In genomic region chr8:123999568-123999967, GRCm38 (mm10) we compare ENCODE assay signal across 15 mouse cellular contexts. TPM values are rescaled to one million over a fixed set of nuclear protein-coding genes. Genes with fewer than 3 reads are reported as not detected.
A peak's percentile ranks its signal among the peaks of the same experiment; 100 is the strongest.
DNase-seq lines count a peak whose midpoint lies in the region; ATAC-seq and TF ChIP-seq lines count a peak whose summit lies in the region.
"Had no signal": no experiment of that assay in that cellular context is flagged by ENCODE, and none has a peak within 500 bp of the region (broad histone marks: within the 10 kb centered on the region; RNA-seq: fewer than 3 reads in every experiment).

No protein-coding gene starts in this region.

- peak overlapping the region; percentile 69 for H3K27ac ChIP-seq in embryonic facial prominence, embryonic 13.5 days
- H3K27ac ChIP-seq in embryonic facial prominence, embryonic 10.5 days (replicated peaks), result no peak overlapping the region
- no peak overlapping the region for H3K27ac ChIP-seq in cerebellum, adult 2 months (ENCODE audit: insufficient read depth, low read length)
- H3K27ac ChIP-seq: left cerebral cortex, adult 2 months; lung, embryonic 15.5 days; midbrain, embryonic 10.5 days had no signal

- no peak for TF ChIP-seq POLR2A in cerebellum, adult 2 months (IDR thresholded peaks at IDR 0.05; ENCODE audit: borderline replicate concordance, insufficient read depth, low read length)

- no peak for TF ChIP-seq CTCF in cerebellum, adult 2 months (IDR thresholded peaks at IDR 0.05; ENCODE audit: borderline replicate concordance, insufficient read depth, low read depth, low read length)

- ATAC-seq in embryonic facial prominence, embryonic 13.5 days (ENCODE audit: insufficient number of reproducible peaks, insufficient read depth, low FRiP score, low TSS enrichment, low read depth), result no peak
- ATAC-seq: intestine, embryonic 16.5 days had no signal

- no peak overlapping the region for H3K9ac ChIP-seq in embryonic facial prominence, embryonic 13.5 days
- H3K9ac ChIP-seq: lung, embryonic 15.5 days had no signal

- no peak overlapping the region for H3K4me3 ChIP-seq in embryonic facial prominence, embryonic 13.5 days
- no peak overlapping the region for H3K4me3 ChIP-seq in embryonic facial prominence, embryonic 10.5 days
- no peak overlapping the region for H3K4me3 ChIP-seq in cerebellum, adult 2 months (replicated peaks; ENCODE audit: insufficient read depth, low read depth, low read length)
- H3K4me3 ChIP-seq: left cerebral cortex, adult 2 months; lung, embryonic 15.5 days; midbrain, embryonic 10.5 days had no signal

- DNase-seq in embryonic facial prominence, embryonic 10.5 days (ENCODE audit: low spot score), result no peak
- peak; percentile 36 for DNase-seq in 3134 (ENCODE audit: extremely low read depth, insufficient read length, low spot score)
- peak; percentile 81 for DNase-seq in adrenal gland, postnatal 14 days
- peak; percentile 56 for DNase-seq in gastrocnemius, postnatal 25 days
- DNase-seq in right cerebral cortex, postnatal 36 days (ENCODE audit: low spot score in 2 of 2), result no peak
- DNase-seq in Muller cell, postnatal 12 days (ENCODE audit: inconsistent ontology term), result no peak
- no peak for DNase-seq in cerebellum, adult 2 months
- DNase-seq: B cell, adult 2 months; cerebellum, adult 11 months had no signal

- 0 out of 2 replicates have a peak, but pooled peaks cover 23% of the 10 kb centered on the region for H3K4me1 ChIP-seq in embryonic facial prominence, embryonic 13.5 days
- no peaks in the 10 kb centered on the region for H3K4me1 ChIP-seq in embryonic facial prominence, embryonic 10.5 days
- no peaks in the 10 kb centered on the region for H3K4me1 ChIP-seq in cerebellum, adult 2 months (ENCODE audit: control insufficient read depth, insufficient read depth, low read length)
- H3K4me1 ChIP-seq: lung, embryonic 15.5 days; midbrain, embryonic 10.5 days had no signal

- H3K36me3 ChIP-seq in embryonic facial prominence, embryonic 13.5 days, result peaks cover 69% of the 10 kb centered on the region
- H3K36me3 ChIP-seq in embryonic facial prominence, embryonic 10.5 days (replicated peaks), result peaks cover 96% of the 10 kb centered on the region

- 67% methylated on average over 2 of the region's 2 CpGs for WGBS in embryonic facial prominence, embryonic 13.5 days
- 90% methylated on average over 2 of the region's 2 CpGs for WGBS in embryonic facial prominence, embryonic 10.5 days
- WGBS in cerebellum, adult 2 months, result 24% methylated on average over 2 of the region's 2 CpGs

- no peak overlapping the region for H3K4me2 ChIP-seq in embryonic facial prominence, embryonic 13.5 days
- H3K4me2 ChIP-seq: lung, embryonic 15.5 days had no signal

- H3K27me3 ChIP-seq in embryonic facial prominence, embryonic 13.5 days, result no peaks in the 10 kb centered on the region
- no peaks in the 10 kb centered on the region for H3K27me3 ChIP-seq in embryonic facial prominence, embryonic 10.5 days (replicated peaks; ENCODE audit: low read depth, poor library complexity, severe bottlenecking)
- no peaks in the 10 kb centered on the region for H3K27me3 ChIP-seq in cerebellum, adult 2 months (ENCODE audit: control insufficient read depth, insufficient read depth, low read length)
- H3K27me3 ChIP-seq: lung, embryonic 15.5 days had no signal

- H3K9me3 ChIP-seq in embryonic facial prominence, embryonic 13.5 days, result no peaks in the 10 kb centered on the region
- no peaks in the 10 kb centered on the region for H3K9me3 ChIP-seq in embryonic facial prominence, embryonic 10.5 days
- H3K9me3 ChIP-seq: G1E; lung, embryonic 15.5 days; midbrain, embryonic 10.5 days had no signal

RNA-seq across cellular contexts. Expression of gene Abcb10, which starts 16.6 kb away (rescaled TPM):
- 18.2 and 19.1 TPM in 2 replicates for polyA plus RNA-seq in embryonic facial prominence, embryonic 13.5 days (2015; fragmentation: Nextera tagmentation; extraction: Ambion mirVana)
- 17.3 and 19.2 TPM in 2 replicates for polyA plus RNA-seq in embryonic facial prominence, embryonic 10.5 days (2016; fragmentation: Nextera tagmentation; extraction: Ambion mirVana)
- total RNA-seq in adrenal gland, postnatal 14 days (2021), result 19.4 and 19.6 TPM in 2 replicates
- total RNA-seq in gastrocnemius, postnatal 25 days (2021), result 10 to 100 TPM; 13.5 to 14.4 TPM
- 21.0 and 22.0 TPM in 2 replicates for polyA plus RNA-seq in cerebellum, adult 2 months (2012; rRNA removed)

RNA-seq across cellular contexts. Expression of gene Taf5l, which starts 21.6 kb away (rescaled TPM):
- 38.4 and 39.0 TPM in 2 replicates for polyA plus RNA-seq in embryonic facial prominence, embryonic 13.5 days (2015; fragmentation: Nextera tagmentation; extraction: Ambion mirVana)
- 46.4 and 46.7 TPM in 2 replicates for polyA plus RNA-seq in embryonic facial prominence, embryonic 10.5 days (2016; fragmentation: Nextera tagmentation; extraction: Ambion mirVana)
- 25.4 and 27.7 TPM in 2 replicates for total RNA-seq in adrenal gland, postnatal 14 days (2021)
- total RNA-seq in gastrocnemius, postnatal 25 days (2021), result 10 to 100 TPM; 10.5 to 11.0 TPM
- polyA plus RNA-seq in cerebellum, adult 2 months (2012; rRNA removed), result 18.9 TPM in 2 replicates

RNA-seq across cellular contexts. Expression of gene Urb2, which starts 21.7 kb away (rescaled TPM):
- 3.7 and 5.0 TPM in 2 replicates for polyA plus RNA-seq in embryonic facial prominence, embryonic 13.5 days (2015; fragmentation: Nextera tagmentation; extraction: Ambion mirVana)
- polyA plus RNA-seq in embryonic facial prominence, embryonic 10.5 days (2016; fragmentation: Nextera tagmentation; extraction: Ambion mirVana), result 8.4 and 9.3 TPM in 2 replicates
- 12.5 and 13.7 TPM in 2 replicates for total RNA-seq in adrenal gland, postnatal 14 days (2021)
- total RNA-seq in gastrocnemius, postnatal 25 days (2021), result 1 to 10 TPM; 5.2 to 7.0 TPM
- 6.9 and 7.3 TPM in 2 replicates for polyA plus RNA-seq in cerebellum, adult 2 months (2012; rRNA removed)

RNA-seq across cellular contexts. Expression of gene Nup133, which starts 50.5 kb away (rescaled TPM):
- 33.9 and 42.3 TPM in 2 replicates for polyA plus RNA-seq in embryonic facial prominence, embryonic 13.5 days (2015; fragmentation: Nextera tagmentation; extraction: Ambion mirVana)
- 54.2 and 60.6 TPM in 2 replicates for polyA plus RNA-seq in embryonic facial prominence, embryonic 10.5 days (2016; fragmentation: Nextera tagmentation; extraction: Ambion mirVana)
- 15.3 and 16.5 TPM in 2 replicates for total RNA-seq in adrenal gland, postnatal 14 days (2021)
- 1 to 10 TPM; 7.3 to 8.7 TPM for total RNA-seq in gastrocnemius, postnatal 25 days (2021)
- 21.8 and 23.4 TPM in 2 replicates for polyA plus RNA-seq in cerebellum, adult 2 months (2012; rRNA removed)

Comparison
In these comparisons a context has a peak if more than half of its experiments do, and no peak if none do; other contexts are left out.
1. DNase-seq: peak in 3134 (single experiment), adrenal gland, postnatal 14 days (single experiment) and gastrocnemius, postnatal 25 days (single experiment); none in embryonic facial prominence, embryonic 10.5 days (single experiment), right cerebral cortex, postnatal 36 days (0 of 2), Muller cell, postnatal 12 days (single experiment) and cerebellum, adult 2 months (0 of 2).